Mouse (Mus musculus) heart, postnatal 0 days (tissue): ENCODE results near the gene Rpl5.

Source experiments
- CTCF ChIP-seq: IDR thresholded peaks from 2 replicates; pipeline ENCODE4 v1.5.1; 2016; ENCODE audit warnings: antibody characterized with exemption, control low read depth, low read depth
- EP300 ChIP-seq: IDR thresholded peaks from 2 replicates; pipeline ENCODE4 v1.6.1; 2016; ENCODE audit warnings: antibody characterized with exemption, low read depth

DNA sequence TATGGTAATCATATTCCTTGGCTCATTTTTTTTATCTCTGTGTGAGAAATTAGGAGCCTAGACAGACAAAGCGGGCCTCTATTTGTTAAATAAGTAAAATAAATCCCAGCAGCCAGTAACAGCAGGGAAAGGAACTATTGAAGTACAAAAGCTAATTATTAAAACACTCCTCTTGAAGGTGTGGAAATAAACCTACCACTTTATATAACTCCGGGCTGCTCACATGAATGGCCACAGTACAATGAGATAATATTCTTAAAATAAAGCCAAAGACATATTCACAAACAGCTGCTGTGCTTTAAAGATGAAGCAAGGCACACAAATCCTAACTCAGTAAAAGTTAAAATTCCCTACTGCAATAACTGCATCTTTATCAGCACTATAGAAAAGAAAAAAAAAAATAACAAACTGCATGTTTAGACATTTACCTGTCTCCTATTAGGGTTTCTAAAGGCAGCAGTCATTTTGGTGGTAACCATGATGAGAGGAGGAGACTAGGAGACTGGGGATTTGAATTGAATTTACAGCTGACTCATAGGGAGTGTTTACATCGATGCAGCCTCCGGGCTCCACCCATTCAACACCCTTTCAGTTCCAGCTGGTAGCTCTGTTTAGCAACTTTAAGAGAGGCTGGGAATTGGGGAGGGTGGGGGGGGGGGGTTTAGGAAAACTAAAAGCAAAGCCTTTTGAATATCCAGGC lies 25.6 kb upstream of the Rpl5 start, which contains the start of gene Evi5:
- TF ChIP-seq CTCF: no peak
- TF ChIP-seq EP300: no peak
